Mouse (Mus musculus): ENCODE measurements around the gene Dysf. TPM values are rescaled to one million over a fixed set of nuclear protein-coding genes. Genes with fewer than 3 reads are reported as not detected.

Gene Dysf
- total RNA-seq, 1 experiment: 12.8 TPM

- in situ Hi-C loops (cut with MboI; ENCODE audit: low sequenced_read_pairs in 2 of 2, unreplicated experiment in 2 of 2): no loop called here
- DNase-seq (ENCODE audit: low read depth, low spot score): no peak
- no peak overlapping the region for H3K27ac ChIP-seq (ENCODE audit: insufficient read depth, low read depth, low read length, poor library complexity, severe bottlenecking)
- no peak overlapping the region for H3K4me3 ChIP-seq (ENCODE audit: insufficient read depth in 1 of 2, low read depth in 1 of 2, low read length in 2 of 2, poor library complexity in 1 of 2, severe bottlenecking in 1 of 2)
- H3K9me3 ChIP-seq (ENCODE audit: control insufficient read depth, insufficient read depth, low read depth, low read length): no peaks in the 10 kb centered on the region
- no peaks in the 10 kb centered on the region for H3K36me3 ChIP-seq (ENCODE audit: control insufficient read depth, insufficient read depth, low read length, poor library complexity, severe bottlenecking)
- TF ChIP-seq HCFC1 (IDR thresholded peaks at IDR 0.05; ENCODE audit: borderline replicate concordance, insufficient read depth, low read length) (no peak), CHD2 (IDR thresholded peaks at IDR 0.05; ENCODE audit: low read depth, low read length) (no peak), ZC3H11A (IDR thresholded peaks at IDR 0.05; ENCODE audit: borderline replicate concordance, low read depth, low read length) (no peak), MAFK (IDR thresholded peaks at IDR 0.05; ENCODE audit: insufficient read depth, low read depth, low read length) (no peak), ZNF384 (IDR thresholded peaks at IDR 0.05; ENCODE audit: low read depth, low read length) (no peak)
- no peak overlapping the region for H3K9ac ChIP-seq (ENCODE audit: insufficient read depth, low read depth, low read length, poor library complexity, severe bottlenecking)
- peaks cover 4 to 28% of the 10 kb centered on the region in 2 experiments for H3K4me1 ChIP-seq (ENCODE audit: control insufficient read depth in 2 of 2, insufficient read depth in 2 of 2, low read length in 2 of 2, poor library complexity in 1 of 2)
Measured at GRCm38 (mm10) chr6:84058671-84059141, 50.3 kb downstream of the Dysf start.

- in situ Hi-C loops (cut with MboI; ENCODE audit: low sequenced_read_pairs in 2 of 2, unreplicated experiment in 2 of 2): no loop called here
- Histone ChIP-seq H3K4me1 (ENCODE audit: control insufficient read depth in 2 of 2, insufficient read depth in 2 of 2, low read length in 2 of 2, poor library complexity in 1 of 2) (peaks cover 3 to 33% of the 10 kb centered on the region in 2 experiments), H3K9ac (ENCODE audit: insufficient read depth, low read depth, low read length, poor library complexity, severe bottlenecking) (no peak overlapping the region), H3K4me3 (ENCODE audit: insufficient read depth in 1 of 2, low read depth in 1 of 2, low read length in 2 of 2, poor library complexity in 1 of 2, severe bottlenecking in 1 of 2) (peak overlapping the region in 1 of 2 experiments; percentile 34; a peak in 1 of 4 replicates), H3K27ac (ENCODE audit: insufficient read depth, low read depth, low read length, poor library complexity, severe bottlenecking) (no peak overlapping the region; the same call in 1 of the 2 replicates), H3K9me3 (ENCODE audit: control insufficient read depth, insufficient read depth, low read depth, low read length) (no peaks in the 10 kb centered on the region), H3K36me3 (ENCODE audit: control insufficient read depth, insufficient read depth, low read length, poor library complexity, severe bottlenecking) (no peaks in the 10 kb centered on the region)
- no peak for DNase-seq (ENCODE audit: low read depth, low spot score)
- TF ChIP-seq ZC3H11A (IDR thresholded peaks at IDR 0.05; ENCODE audit: borderline replicate concordance, low read depth, low read length) (0 out of 2 replicates have a peak, but pooled peaks have one; percentile 39), ZNF384 (IDR thresholded peaks at IDR 0.05; ENCODE audit: low read depth, low read length) (no peak)
Measured at GRCm38 (mm10) chr6:84059771-84060414, 51.5 kb downstream of the Dysf start.

GRCm38 (mm10) chr6:84061328-84061727, 52.9 kb downstream of the Dysf start:
- Histone ChIP-seq H3K9me3 (ENCODE audit: control insufficient read depth, insufficient read depth, low read depth, low read length) (no peaks in the 10 kb centered on the region), H3K4me3 (ENCODE audit: insufficient read depth in 1 of 2, low read depth in 1 of 2, low read length in 2 of 2, poor library complexity in 1 of 2, severe bottlenecking in 1 of 2) (no peak overlapping the region), H3K9ac (ENCODE audit: insufficient read depth, low read depth, low read length, poor library complexity, severe bottlenecking) (no peak overlapping the region), H3K36me3 (ENCODE audit: control insufficient read depth, insufficient read depth, low read length, poor library complexity, severe bottlenecking) (no peaks in the 10 kb centered on the region), H3K4me1 (ENCODE audit: control insufficient read depth in 2 of 2, insufficient read depth in 2 of 2, low read length in 2 of 2, poor library complexity in 1 of 2) (peaks cover 3 to 34% of the 10 kb centered on the region in 2 experiments), H3K27ac (ENCODE audit: insufficient read depth, low read depth, low read length, poor library complexity, severe bottlenecking) (no peak overlapping the region)
- in situ Hi-C loops (cut with MboI; ENCODE audit: low sequenced_read_pairs in 2 of 2, unreplicated experiment in 2 of 2): no loop called here
- DNase-seq (ENCODE audit: low read depth, low spot score): peak; percentile 65
- peak; percentile 93 for TF ChIP-seq ZC3H11A (IDR thresholded peaks at IDR 0.05; ENCODE audit: borderline replicate concordance, low read depth, low read length)
- TF ChIP-seq HCFC1 (IDR thresholded peaks at IDR 0.05; ENCODE audit: borderline replicate concordance, insufficient read depth, low read length): no peak

GRCm38 (mm10) chr6:84062541-84062940, 54.2 kb downstream of the Dysf start:
- peaks cover 3 to 36% of the 10 kb centered on the region in 2 experiments for H3K4me1 ChIP-seq (ENCODE audit: control insufficient read depth in 2 of 2, insufficient read depth in 2 of 2, low read length in 2 of 2, poor library complexity in 1 of 2)
- no peak overlapping the region for H3K9ac ChIP-seq (ENCODE audit: insufficient read depth, low read depth, low read length, poor library complexity, severe bottlenecking)
- in situ Hi-C loops (cut with MboI; ENCODE audit: low sequenced_read_pairs in 2 of 2, unreplicated experiment in 2 of 2): no loop called here
- TF ChIP-seq ZNF384 (IDR thresholded peaks at IDR 0.05; ENCODE audit: low read depth, low read length) (no peak), ZC3H11A (IDR thresholded peaks at IDR 0.05; ENCODE audit: borderline replicate concordance, low read depth, low read length) (no peak), HCFC1 (IDR thresholded peaks at IDR 0.05; ENCODE audit: borderline replicate concordance, insufficient read depth, low read length) (no peak), CHD2 (IDR thresholded peaks at IDR 0.05; ENCODE audit: low read depth, low read length) (no peak), MAFK (IDR thresholded peaks at IDR 0.05; ENCODE audit: insufficient read depth, low read depth, low read length) (no peak)
- H3K27ac ChIP-seq (ENCODE audit: insufficient read depth, low read depth, low read length, poor library complexity, severe bottlenecking): no peak overlapping the region
- DNase-seq (ENCODE audit: low read depth, low spot score): no peak
- H3K4me3 ChIP-seq (ENCODE audit: insufficient read depth in 1 of 2, low read depth in 1 of 2, low read length in 2 of 2, poor library complexity in 1 of 2, severe bottlenecking in 1 of 2): no peak overlapping the region
- H3K9me3 ChIP-seq (ENCODE audit: control insufficient read depth, insufficient read depth, low read depth, low read length): no peaks in the 10 kb centered on the region
- H3K36me3 ChIP-seq (ENCODE audit: control insufficient read depth, insufficient read depth, low read length, poor library complexity, severe bottlenecking): no peaks in the 10 kb centered on the region

GRCm38 (mm10) chr6:84068236-84068635, 59.8 kb downstream of the Dysf start:
- in situ Hi-C loops (cut with MboI; ENCODE audit: low sequenced_read_pairs in 2 of 2, unreplicated experiment in 2 of 2): no loop called here
- Histone ChIP-seq H3K4me3 (ENCODE audit: insufficient read depth in 1 of 2, low read depth in 1 of 2, low read length in 2 of 2, poor library complexity in 1 of 2, severe bottlenecking in 1 of 2) (no peak overlapping the region), H3K27ac (ENCODE audit: insufficient read depth, low read depth, low read length, poor library complexity, severe bottlenecking) (no peak overlapping the region), H3K36me3 (ENCODE audit: control insufficient read depth, insufficient read depth, low read length, poor library complexity, severe bottlenecking) (no peaks in the 10 kb centered on the region), H3K9me3 (ENCODE audit: control insufficient read depth, insufficient read depth, low read depth, low read length) (no peaks in the 10 kb centered on the region), H3K9ac (ENCODE audit: insufficient read depth, low read depth, low read length, poor library complexity, severe bottlenecking) (no peak overlapping the region), H3K4me1 (ENCODE audit: control insufficient read depth in 2 of 2, insufficient read depth in 2 of 2, low read length in 2 of 2, poor library complexity in 1 of 2) (peaks cover 3 to 24% of the 10 kb centered on the region in 2 experiments)
- TF ChIP-seq MAFK (IDR thresholded peaks at IDR 0.05; ENCODE audit: insufficient read depth, low read depth, low read length) (no peak), HCFC1 (IDR thresholded peaks at IDR 0.05; ENCODE audit: borderline replicate concordance, insufficient read depth, low read length) (no peak), ZC3H11A (IDR thresholded peaks at IDR 0.05; ENCODE audit: borderline replicate concordance, low read depth, low read length) (no peak), CHD2 (IDR thresholded peaks at IDR 0.05; ENCODE audit: low read depth, low read length) (no peak), ZNF384 (IDR thresholded peaks at IDR 0.05; ENCODE audit: low read depth, low read length) (no peak)
- no peak for DNase-seq (ENCODE audit: low read depth, low spot score)
